Mouse (Mus musculus): Measurements from ENCODE around the gene Cep290. TPM values are rescaled to one million over a fixed set of nuclear protein-coding genes. Genes with fewer than 3 reads are reported as not detected.
"Not testable (repeated sequence)": the region's sequence is repeated elsewhere in the genome, so short reads cannot be mapped to it uniquely, and the experiment has no call there.

Gene Cep290
- total RNA-seq (2014; fragmentation: Nextera tagmentation): 24.8 and 43.7 TPM in 2 replicates
- total RNA-seq (2017): 23.8 and 26.2 TPM in 2 replicates

GRCm38 (mm10) chr10:100487097-100487978, at the start of gene Cep290, which contains the start of gene Tmtc3:
Gene Cep290, plus strand, starts transcription at chr10:100487558.
Gene Tmtc3, minus strand, starts transcription at chr10:100487350.
- ATAC-seq (replicated peaks; ENCODE audit: low FRiP score, low TSS enrichment, poor library complexity, severe bottlenecking): peak; percentile 95

- ATAC-seq (replicated peaks; ENCODE audit: low FRiP score, low TSS enrichment, poor library complexity, severe bottlenecking): peak; percentile 52; the same call in 1 of the 2 replicates
These were observed 38.0 kb upstream of the Cep290 start for GRCm38 (mm10) chr10:100449394-100449793.

- no peak for ATAC-seq (replicated peaks; ENCODE audit: low FRiP score, low TSS enrichment, poor library complexity, severe bottlenecking)
These were observed 26.8 kb upstream of the Cep290 start for GRCm38 (mm10) chr10:100460515-100460914.

GRCm38 (mm10) chr10:100475040-100475439, 12.3 kb upstream of the Cep290 start:
- no peak for ATAC-seq (replicated peaks; ENCODE audit: low FRiP score, low TSS enrichment, poor library complexity, severe bottlenecking)

- ATAC-seq (replicated peaks; ENCODE audit: low FRiP score, low TSS enrichment, poor library complexity, severe bottlenecking): no peak
These were observed 7.8 kb upstream of the Cep290 start for GRCm38 (mm10) chr10:100479538-100479937.

- ATAC-seq (replicated peaks; ENCODE audit: low FRiP score, low TSS enrichment, poor library complexity, severe bottlenecking): peak; percentile 62
These were observed 659 bp upstream of the Cep290 start for GRCm38 (mm10) chr10:100486701-100487096.

- ATAC-seq (replicated peaks; ENCODE audit: low FRiP score, low TSS enrichment, poor library complexity, severe bottlenecking): no peak
These were observed 4.6 kb downstream of the Cep290 start for GRCm38 (mm10) chr10:100491916-100492315.

GRCm38 (mm10) chr10:100498309-100498708, 11.0 kb downstream of the Cep290 start:
- ATAC-seq (replicated peaks; ENCODE audit: low FRiP score, low TSS enrichment, poor library complexity, severe bottlenecking): peak; percentile 99

GRCm38 (mm10) chr10:100508170-100508569, 20.8 kb downstream of the Cep290 start:
- peak; percentile 83 for ATAC-seq (replicated peaks; ENCODE audit: low FRiP score, low TSS enrichment, poor library complexity, severe bottlenecking)

GRCm38 (mm10) chr10:100521617-100522016, 34.3 kb downstream of the Cep290 start:
- no peak for ATAC-seq (replicated peaks; ENCODE audit: low FRiP score, low TSS enrichment, poor library complexity, severe bottlenecking)

GRCm38 (mm10) chr10:100522330-100522729, 35.0 kb downstream of the Cep290 start:
- ATAC-seq (replicated peaks; ENCODE audit: low FRiP score, low TSS enrichment, poor library complexity, severe bottlenecking): no peak

- ATAC-seq (replicated peaks; ENCODE audit: low FRiP score, low TSS enrichment, poor library complexity, severe bottlenecking): peak; percentile 96
These were observed 37.4 kb downstream of the Cep290 start for GRCm38 (mm10) chr10:100524499-100525390.

- ATAC-seq (replicated peaks; ENCODE audit: low FRiP score, low TSS enrichment, poor library complexity, severe bottlenecking): no peak
These were observed 69.3 kb downstream of the Cep290 start for GRCm38 (mm10) chr10:100556566-100557175.

GRCm38 (mm10) chr10:100560194-100560883, 73.0 kb downstream of the Cep290 start:
- ATAC-seq (replicated peaks; ENCODE audit: low FRiP score, low TSS enrichment, poor library complexity, severe bottlenecking): not testable (repeated sequence)

GRCm38 (mm10) chr10:100564112-100564511, 76.8 kb downstream of the Cep290 start:
- no peak for ATAC-seq (replicated peaks; ENCODE audit: low FRiP score, low TSS enrichment, poor library complexity, severe bottlenecking)

GRCm38 (mm10) chr10:100571707-100572106, 84.3 kb downstream of the Cep290 start:
- peak; percentile 55; the same call in 1 of the 2 replicates for ATAC-seq (replicated peaks; ENCODE audit: low FRiP score, low TSS enrichment, poor library complexity, severe bottlenecking)

GRCm38 (mm10) chr10:100574505-100575149, 87.3 kb downstream of the Cep290 start:
- peak; percentile 90 for ATAC-seq (replicated peaks; ENCODE audit: low FRiP score, low TSS enrichment, poor library complexity, severe bottlenecking)

- ATAC-seq (replicated peaks; ENCODE audit: low FRiP score, low TSS enrichment, poor library complexity, severe bottlenecking): peak; percentile 30; the same call in 1 of the 2 replicates
These were observed 87.9 kb downstream of the Cep290 start for GRCm38 (mm10) chr10:100575294-100575693.

Measured in megakaryocyte-erythroid progenitor cell, adult 5-6 weeks (primary cell).